Mouse (Mus musculus) stomach, adult 2 months (tissue): Measurements from ENCODE around the gene Odc1. TPM values are rescaled to one million over a fixed set of nuclear protein-coding genes. Genes with fewer than 3 reads are reported as not detected.

Experiments used
- polyA plus RNA-seq: library from polyadenylated mRNA; depleted of rRNA; stranded (reverse); fragments of >200 nt; gene quantifications from 2 replicates; pipeline ENCODE4 v1.2.3, GENCODE M21; 2012; rRNA removed

Gene Odc1
- 17.9 and 24.3 TPM in 2 replicates for polyA plus RNA-seq

GRCm38 (mm10) chr12:17544209-17545106 is at the start of gene Odc1:
TSS of gene Odc1 (plus strand) at chr12:17544794.

Other genes starting within 250 kb of the Odc1 start
- gene Atp6v1c2, start 215.4 kb upstream of the Odc1 start, polyA plus RNA-seq, result 2.7 and 3.5 TPM in 2 replicates
- 1.1 and 1.8 TPM in 2 replicates for gene Nol10, start 196.3 kb upstream of the Odc1 start, polyA plus RNA-seq
- 59.2 and 79.3 TPM in 2 replicates for gene Hpcal1, start 146.1 kb downstream of the Odc1 start, polyA plus RNA-seq